Mouse (Mus musculus): ENCODE data around the gene Samd5.

Samd5 gene

GRCm38 (mm10) chr10:9574135-9574534, 100.9 kb downstream of the Samd5 start:
- DNase-seq (ENCODE audit: low spot score) = no peak
